22 mouse cellular contexts compared by ENCODE assay signal in the genomic region with DNA sequence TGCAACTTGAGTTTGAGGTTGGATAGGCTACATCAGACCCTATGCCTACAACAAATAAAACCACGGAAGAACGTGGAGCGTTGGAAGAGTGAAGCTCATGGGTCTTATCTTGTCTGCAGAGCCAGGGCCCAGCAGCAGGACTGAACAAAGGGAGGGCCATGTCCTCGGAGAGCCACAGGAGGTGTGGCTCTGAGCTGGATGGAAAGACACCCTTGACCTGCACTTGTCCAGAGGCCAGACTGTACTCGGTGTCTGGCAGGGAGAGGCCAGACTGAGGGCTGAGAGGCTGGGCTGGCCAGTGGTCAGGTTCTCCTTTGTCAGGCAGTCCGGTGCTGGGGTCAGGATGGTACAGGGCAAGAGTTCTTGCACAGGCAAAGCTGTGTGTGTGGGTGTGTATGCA. TPM values are rescaled to one million over a fixed set of nuclear protein-coding genes. Genes with fewer than 3 reads are reported as not detected.
A peak's percentile ranks its signal among the peaks of the same experiment; 100 is the strongest.
DNase-seq lines count a peak whose midpoint lies in the region; ATAC-seq lines count a peak whose summit lies in the region.
"Had no signal": no experiment of that assay in that cellular context is flagged by ENCODE, and none has a peak within 500 bp of the region (broad histone marks: within the 10 kb centered on the region; RNA-seq: fewer than 3 reads in every experiment).

No protein-coding gene starts in this region.

- intact Hi-C loops in heart, postnatal 10 days (cut with DNase I) = no loop called here

- H3K27ac ChIP-seq in heart, embryonic 15.5 days = no peak overlapping the region
- no peak overlapping the region for H3K27ac ChIP-seq in liver, embryonic 15.5 days (replicated peaks)
- H3K27ac ChIP-seq: embryonic facial prominence, embryonic 12.5 days; heart, embryonic 13.5 days; hindbrain, embryonic 15.5 days; macrophage had no signal

- ATAC-seq in heart, embryonic 15.5 days (replicated peaks; ENCODE audit: insufficient number of reproducible peaks, insufficient read depth, low FRiP score, low read depth) = no peak
- 0 out of 2 replicates have a peak, but pooled peaks have one; percentile 35 for ATAC-seq in liver, embryonic 15.5 days (ENCODE audit: insufficient read depth)
- ATAC-seq: activated CD4-positive, CD25-positive, alpha-beta regulatory T cell, adult 4 months; forebrain, embryonic 16.5 days; Patski had no signal

- H3K4me3 ChIP-seq in heart, embryonic 15.5 days = no peak overlapping the region
- no peak overlapping the region for H3K4me3 ChIP-seq in liver, embryonic 15.5 days (replicated peaks)
- H3K4me3 ChIP-seq: embryonic facial prominence, embryonic 12.5 days; heart, embryonic 13.5 days; hindbrain, embryonic 15.5 days had no signal

- 0 out of 2 replicates have a peak overlapping the region, but pooled peaks have one; percentile 10 for H3K9ac ChIP-seq in heart, embryonic 15.5 days
- H3K9ac ChIP-seq in liver, embryonic 15.5 days = no peak overlapping the region
- H3K9ac ChIP-seq: embryonic facial prominence, embryonic 12.5 days; heart, embryonic 13.5 days; hindbrain, embryonic 15.5 days had no signal

- no peaks in the 10 kb centered on the region for H3K36me3 ChIP-seq in heart, embryonic 15.5 days
- H3K36me3 ChIP-seq in liver, embryonic 15.5 days (replicated peaks) = no peaks in the 10 kb centered on the region
- H3K36me3 ChIP-seq: embryonic facial prominence, embryonic 12.5 days; heart, embryonic 13.5 days; hindbrain, embryonic 15.5 days had no signal

- H3K4me1 ChIP-seq in heart, embryonic 15.5 days (replicated peaks) = peaks cover 23% of the 10 kb centered on the region
- peaks cover 10% of the 10 kb centered on the region for H3K4me1 ChIP-seq in liver, embryonic 15.5 days (replicated peaks)

- peaks cover 32% of the 10 kb centered on the region for H3K27me3 ChIP-seq in heart, embryonic 15.5 days
- peaks cover 25% of the 10 kb centered on the region for H3K27me3 ChIP-seq in liver, embryonic 15.5 days
- H3K27me3 ChIP-seq: Patski had no signal

- no peak for DNase-seq in heart, postnatal 10 days
- DNase-seq in lung, adult 18-20 months = peak; percentile 64 to 68
- no peak for DNase-seq in lung, postnatal 10 days
- DNase-seq in adrenal gland, postnatal 10 days = peak; percentile 50
- no peak for DNase-seq in urinary bladder, postnatal 4 days (ENCODE audit: low spot score in 2 of 2)
- DNase-seq: cerebellum, adult 9-10 months; kidney, adult 18-20 months; kidney, postnatal 4 days; midbrain, embryonic 14.5 days; thymus, postnatal 4 days had no signal

- no peaks in the 10 kb centered on the region for H3K9me3 ChIP-seq in heart, embryonic 15.5 days (replicated peaks)
- H3K9me3 ChIP-seq in liver, embryonic 15.5 days (replicated peaks) = no peaks in the 10 kb centered on the region
- H3K9me3 ChIP-seq: embryonic facial prominence, embryonic 12.5 days; heart, embryonic 13.5 days; hindbrain, embryonic 15.5 days had no signal

- no peak overlapping the region for H3K4me2 ChIP-seq in heart, embryonic 15.5 days
- no peak overlapping the region for H3K4me2 ChIP-seq in liver, embryonic 15.5 days
- H3K4me2 ChIP-seq: embryonic facial prominence, embryonic 12.5 days; heart, embryonic 13.5 days; hindbrain, embryonic 15.5 days had no signal

- WGBS in heart, embryonic 15.5 days = 24% methylated on average over 6 of the region's 6 CpGs
- WGBS in liver, embryonic 15.5 days (ENCODE audit: insufficient replicate concordance) = 40% methylated on average over 6 of the region's 6 CpGs

RNA-seq across cellular contexts. Expression of a gene that starts 4.9 kb away (rescaled TPM):
- 0.81 and 2.8 TPM in 2 replicates for polyA plus RNA-seq in heart, embryonic 15.5 days (2015; fragmentation: Nextera tagmentation; extraction: Ambion mirVana)
- total RNA-seq in heart, postnatal 10 days (2021) = under 1 TPM; 0.97 to 0.98 TPM
- 1 to 10 TPM in 1 of 2 experiments, under 1 TPM in 1; 0.84 to 1.2 TPM for total RNA-seq in adrenal gland, postnatal 10 days (2021)
- polyA plus RNA-seq in liver, embryonic 15.5 days (2015; fragmentation: Nextera tagmentation; extraction: Ambion mirVana) = 0.64 and 0.79 TPM in 2 replicates
- polyA plus RNA-seq: activated CD4-positive, CD25-positive, alpha-beta regulatory T cell, adult 4 months had no signal

RNA-seq across cellular contexts. Expression of a gene that starts 11.7 kb away (rescaled TPM):
- 37.8 and 48.4 TPM in 2 replicates for polyA plus RNA-seq in heart, embryonic 15.5 days (2015; fragmentation: Nextera tagmentation; extraction: Ambion mirVana)
- total RNA-seq in heart, postnatal 10 days (2021) = 10 to 100 TPM; 42.8 to 49.4 TPM
- total RNA-seq in adrenal gland, postnatal 10 days (2021) = 10 to 100 TPM; 64.5 to 70.3 TPM
- polyA plus RNA-seq in liver, embryonic 15.5 days (2015; fragmentation: Nextera tagmentation; extraction: Ambion mirVana) = 20.6 and 25.1 TPM in 2 replicates
- polyA plus RNA-seq: activated CD4-positive, CD25-positive, alpha-beta regulatory T cell, adult 4 months had no signal

RNA-seq across cellular contexts. Expression of a gene that starts 23.8 kb away (rescaled TPM):
- 42.8 and 56.4 TPM in 2 replicates for polyA plus RNA-seq in heart, embryonic 15.5 days (2015; fragmentation: Nextera tagmentation; extraction: Ambion mirVana)
- 10 to 100 TPM; 73.7 to 77.8 TPM for total RNA-seq in heart, postnatal 10 days (2021)
- 100 to 1,000 TPM; 168 to 190 TPM for total RNA-seq in adrenal gland, postnatal 10 days (2021)
- polyA plus RNA-seq in liver, embryonic 15.5 days (2015; fragmentation: Nextera tagmentation; extraction: Ambion mirVana) = 29.4 and 31.0 TPM in 2 replicates

RNA-seq across cellular contexts. Expression of a gene that starts 39.5 kb away (rescaled TPM):
- 0.11 TPM in 1 of 2 replicates, not detected in the other for polyA plus RNA-seq in heart, embryonic 15.5 days (2015; fragmentation: Nextera tagmentation; extraction: Ambion mirVana)
- not detected for total RNA-seq in heart, postnatal 10 days (2021)
- not detected for total RNA-seq in adrenal gland, postnatal 10 days (2021)
- not detected in 2 replicates for polyA plus RNA-seq in liver, embryonic 15.5 days (2015; fragmentation: Nextera tagmentation; extraction: Ambion mirVana)
- total RNA-seq: layer of hippocampus, postnatal 14 days; left cerebral cortex, postnatal 10 days had no signal
- polyA plus RNA-seq: cortical plate, adult 2 months; forebrain, embryonic 16.5 days; hindbrain, embryonic 15.5 days; macrophage; midbrain, embryonic 14.5 days; Patski had no signal

RNA-seq across cellular contexts. Expression of a gene that starts 55.3 kb away (rescaled TPM):
- 0.05 and 0.37 TPM in 2 replicates for polyA plus RNA-seq in heart, embryonic 15.5 days (2015; fragmentation: Nextera tagmentation; extraction: Ambion mirVana)
- not detected for total RNA-seq in heart, postnatal 10 days (2021)
- under 1 TPM; 0.69 to 0.82 TPM for total RNA-seq in adrenal gland, postnatal 10 days (2021)
- polyA plus RNA-seq in liver, embryonic 15.5 days (2015; fragmentation: Nextera tagmentation; extraction: Ambion mirVana) = 0.70 and 0.86 TPM in 2 replicates
- total RNA-seq: layer of hippocampus, postnatal 14 days had no signal
- polyA plus RNA-seq: activated CD4-positive, CD25-positive, alpha-beta regulatory T cell, adult 4 months; forebrain, embryonic 16.5 days; macrophage had no signal

Comparison
In these comparisons a context has a peak if more than half of its experiments do, and no peak if none do; other contexts are left out.
1. DNase-seq: peak in lung, adult 18-20 months (2 of 2) and adrenal gland, postnatal 10 days (single experiment); none in heart, postnatal 10 days (0 of 2), lung, postnatal 10 days (single experiment) and urinary bladder, postnatal 4 days (0 of 2).